Mouse (Mus musculus): ENCODE results near the gene Arhgap30.
A peak's percentile ranks its signal among the peaks of the same experiment; 100 is the strongest.

The Arhgap30 gene

GRCm38 (mm10) chr1:171388376-171389102 lies at the start of gene Arhgap30:
Gene Arhgap30 (plus strand): TSS chr1:171388954.
- no peak for DNase-seq (ENCODE audit: low spot score)

GRCm38 (mm10) chr1:171342262-171343207 lies 46.2 kb upstream of the Arhgap30 start:
- no peak for DNase-seq (ENCODE audit: low spot score)

GRCm38 (mm10) chr1:171343922-171344677 lies 44.7 kb upstream of the Arhgap30 start:
- peak; percentile 16 for DNase-seq (ENCODE audit: low spot score)

- no peak for DNase-seq (ENCODE audit: low spot score)
Measured at GRCm38 (mm10) chr1:171344715-171345114, 44.0 kb upstream of the Arhgap30 start.

- DNase-seq (ENCODE audit: low spot score), result peak; percentile 92
Measured at GRCm38 (mm10) chr1:171345225-171346094, 43.3 kb upstream of the Arhgap30 start, which contains the start of the genes Nit1 and Pfdn2. Gene Nit1 (minus strand): TSS chr1:171345646. Gene Pfdn2 (plus strand): TSS chr1:171345670.

- DNase-seq (ENCODE audit: low spot score), result no peak
Measured at GRCm38 (mm10) chr1:171346095-171346450, 42.7 kb upstream of the Arhgap30 start.

GRCm38 (mm10) chr1:171348665-171349064 lies 40.1 kb upstream of the Arhgap30 start:
- no peak for DNase-seq (ENCODE audit: low spot score)

GRCm38 (mm10) chr1:171349210-171349609 lies 39.5 kb upstream of the Arhgap30 start:
- DNase-seq (ENCODE audit: low spot score), result no peak

GRCm38 (mm10) chr1:171355812-171356340 lies 32.9 kb upstream of the Arhgap30 start:
- DNase-seq (ENCODE audit: low spot score), result no peak

GRCm38 (mm10) chr1:171356814-171357213 lies 31.9 kb upstream of the Arhgap30 start:
- no peak for DNase-seq (ENCODE audit: low spot score)

- DNase-seq (ENCODE audit: low spot score), result peak; percentile 64
Measured at GRCm38 (mm10) chr1:171358421-171358820, 30.3 kb upstream of the Arhgap30 start.

- DNase-seq (ENCODE audit: low spot score), result no peak
Measured at GRCm38 (mm10) chr1:171360253-171360652, 28.5 kb upstream of the Arhgap30 start.

- DNase-seq (ENCODE audit: low spot score), result peak; percentile 88
Measured at GRCm38 (mm10) chr1:171360656-171361055, 28.1 kb upstream of the Arhgap30 start, which contains the start of gene Klhdc9. Gene Klhdc9 (minus strand): TSS chr1:171360798.

GRCm38 (mm10) chr1:171361106-171362103 lies 27.3 kb upstream of the Arhgap30 start:
- peak; percentile 90 for DNase-seq (ENCODE audit: low spot score)

- DNase-seq (ENCODE audit: low spot score), result no peak
Measured at GRCm38 (mm10) chr1:171365934-171366333, 22.8 kb upstream of the Arhgap30 start.

GRCm38 (mm10) chr1:171369845-171370556 lies 18.8 kb upstream of the Arhgap30 start, which contains the start of gene Nectin4:
Gene Nectin4 (plus strand): TSS chr1:171370099.
- DNase-seq (ENCODE audit: low spot score), result no peak

GRCm38 (mm10) chr1:171372880-171373279 lies 15.9 kb upstream of the Arhgap30 start:
- DNase-seq (ENCODE audit: low spot score), result no peak

GRCm38 (mm10) chr1:171373946-171374345 lies 14.8 kb upstream of the Arhgap30 start:
- no peak for DNase-seq (ENCODE audit: low spot score)

GRCm38 (mm10) chr1:171375646-171376097 lies 13.1 kb upstream of the Arhgap30 start:
- DNase-seq (ENCODE audit: low spot score), result no peak
